Mouse (Mus musculus) MEL (cell line): ENCODE measurements around the gene Cntn1. TPM values are rescaled to one million over a fixed set of nuclear protein-coding genes. Genes with fewer than 3 reads are reported as not detected.

Experiments
- DNase-seq: peaks from one replicate; pipeline ENCODE4 v3.0.0; 2011; ENCODE audit warnings: low read depth, low spot score
- H3K27ac ChIP-seq: 2 replicates; pipeline ENCODE4 v1.5.1; 2012; ENCODE audit warnings: low read depth, mild to moderate bottlenecking, control low read depth, low read length, moderate library complexity; ENCODE audit not compliant: control insufficient read depth
- H3K27me3 ChIP-seq, 2 experiments: fragments of 150-350 bp in 1 of 2; sonication (generic) in 1 of 2; 2 replicates each; pipeline ENCODE4 v1.6.1; 2012; ENCODE audit warnings: low read length in 2 of 2, mild to moderate bottlenecking in 2 of 2, improper control_type of control experiment in 1 of 2, moderate library complexity in 1 of 2; ENCODE audit not compliant: insufficient read depth in 2 of 2, control insufficient read depth in 1 of 2
- H3K36me3 ChIP-seq, 2 experiments: 2 replicates each; pipeline ENCODE4 v1.6.1; 2012 to 2014; ENCODE audit warnings: low read length in 2 of 2, improper control_type of control experiment in 1 of 2, inconsistent platforms in 1 of 2, mild to moderate bottlenecking in 1 of 2; ENCODE audit not compliant: insufficient read depth in 2 of 2, control insufficient read depth in 1 of 2
- H3K4me1 ChIP-seq, 2 experiments: fragments of 150-350 bp in 1 of 2; sonication (generic) in 1 of 2; 2 replicates each; pipeline ENCODE4 v1.6.1; 2012; ENCODE audit warnings: low read length in 2 of 2, improper control_type of control experiment in 1 of 2, mild to moderate bottlenecking in 1 of 2; ENCODE audit not compliant: insufficient read depth in 2 of 2, control insufficient read depth in 1 of 2
- H3K4me3 ChIP-seq, 2 experiments: fragments of 150-350 bp in 1 of 2; sonication (generic) in 1 of 2; 2 replicates each; pipeline ENCODE4 v1.5.1; 2012; ENCODE audit warnings: low read depth in 2 of 2, low read length in 2 of 2, mild to moderate bottlenecking in 2 of 2, moderate library complexity in 2 of 2, control low read depth in 1 of 2, improper control_type of control experiment in 1 of 2; ENCODE audit not compliant: control insufficient read depth in 1 of 2, insufficient read depth in 1 of 2
- H3K79me2 ChIP-seq: 2 replicates; pipeline ENCODE4 v1.6.1; 2012; ENCODE audit warnings: mild to moderate bottlenecking, low read length, moderate library complexity; ENCODE audit not compliant: control insufficient read depth, poor library complexity, insufficient read depth
- H3K9ac ChIP-seq: 2 replicates; pipeline ENCODE4 v1.6.1; 2012; ENCODE audit warnings: low read depth, mild to moderate bottlenecking, control low read depth, low read length, moderate library complexity; ENCODE audit not compliant: control insufficient read depth, poor library complexity, severe bottlenecking
- H3K9me3 ChIP-seq: fragments of 150-350 bp; sonication (generic); replicated peaks from 2 replicates; pipeline ENCODE4 v1.6.1; 2012; ENCODE audit warnings: mild to moderate bottlenecking, low read length, improper control_type of control experiment, moderate library complexity; ENCODE audit not compliant: insufficient read depth
- BHLHE40 ChIP-seq: IDR thresholded peaks from 2 replicates; pipeline ENCODE4 v1.6.1; 2012; ENCODE audit warnings: low read depth, mild to moderate bottlenecking, inconsistent platforms, low read length, improper control_type of control experiment, borderline replicate concordance
- CHD2 ChIP-seq: IDR thresholded peaks from 2 replicates; pipeline ENCODE4 v1.6.1; 2011; ENCODE audit warnings: low read length, improper control_type of control experiment
- CTCF ChIP-seq, 3 experiments: IDR thresholded peaks in 2 of 3; conservative IDR thresholded peaks in 1 of 3; 2 replicates each; pipeline ENCODE4 v1.5.1; 2011 to 2012; ENCODE audit warnings: low read length in 3 of 3, low read depth in 2 of 3, mild to moderate bottlenecking in 2 of 3, improper control_type of control experiment in 1 of 3, inconsistent platforms in 1 of 3, mixed read lengths in 1 of 3, moderate library complexity in 1 of 3; ENCODE audit not compliant: control insufficient read depth in 1 of 3, insufficient read depth in 1 of 3, poor library complexity in 1 of 3, severe bottlenecking in 1 of 3
- E2F4 ChIP-seq: IDR thresholded peaks from 2 replicates; pipeline ENCODE4 v1.6.1; 2011; ENCODE audit warnings: low read depth, low read length, improper control_type of control experiment, borderline replicate concordance
- ETS1 ChIP-seq: IDR thresholded peaks from 2 replicates; pipeline ENCODE4 v1.6.1; 2012; ENCODE audit warnings: low read depth, mild to moderate bottlenecking, inconsistent platforms, low read length, improper control_type of control experiment, moderate library complexity
- GABPA ChIP-seq: IDR thresholded peaks from 2 replicates; pipeline ENCODE4 v1.6.1; 2012; ENCODE audit warnings: low read depth, mild to moderate bottlenecking, inconsistent platforms, low read length, improper control_type of control experiment, moderate library complexity
- GATA1 ChIP-seq: IDR thresholded peaks from 2 replicates; pipeline ENCODE4 v1.6.1; 2011; ENCODE audit warnings: low read depth, low read length, improper control_type of control experiment
- HCFC1 ChIP-seq: IDR thresholded peaks from 2 replicates; pipeline ENCODE4 v1.6.1; 2012; ENCODE audit warnings: low read depth, mild to moderate bottlenecking, inconsistent platforms, low read length, improper control_type of control experiment, moderate library complexity
- JUND ChIP-seq: IDR thresholded peaks from 2 replicates; pipeline ENCODE4 v1.6.1; 2011; ENCODE audit warnings: low read depth, mild to moderate bottlenecking, improper control_type of control experiment, low read length
- MAZ ChIP-seq: IDR thresholded peaks from 2 replicates; pipeline ENCODE4 v1.6.1; 2012; ENCODE audit warnings: low read depth, mild to moderate bottlenecking, inconsistent platforms, low read length, improper control_type of control experiment
- MXI1 ChIP-seq: IDR thresholded peaks from 2 replicates; pipeline ENCODE4 v1.6.1; 2011; ENCODE audit warnings: mild to moderate bottlenecking, low read depth, low read length, improper control_type of control experiment
- MYB ChIP-seq: IDR thresholded peaks from 2 replicates; pipeline ENCODE4 v1.6.1; 2011; ENCODE audit warnings: mild to moderate bottlenecking, low read depth, low read length, improper control_type of control experiment
- MYC ChIP-seq: IDR thresholded peaks from 2 replicates; pipeline ENCODE4 v1.6.1; 2011; ENCODE audit warnings: low read depth, mild to moderate bottlenecking, low read length, improper control_type of control experiment, moderate library complexity
- POLR2AphosphoS2 ChIP-seq: IDR thresholded peaks from 2 replicates; pipeline ENCODE4 v1.6.1; 2011; ENCODE audit warnings: low read length, improper control_type of control experiment
- POLR2AphosphoS5 ChIP-seq: IDR thresholded peaks from 2 replicates; pipeline ENCODE4 v1.6.1; 2012; ENCODE audit warnings: low read depth, borderline replicate concordance, mild to moderate bottlenecking, inconsistent platforms, low read length, moderate library complexity, mixed read lengths
- SIN3A ChIP-seq: IDR thresholded peaks from 2 replicates; pipeline ENCODE4 v1.6.1; 2012; ENCODE audit warnings: low read length, improper control_type of control experiment, inconsistent platforms
- SMC3 ChIP-seq: IDR thresholded peaks from 2 replicates; pipeline ENCODE4 v1.6.1; 2011; ENCODE audit warnings: low read depth, low read length, improper control_type of control experiment
- TAL1 ChIP-seq: IDR thresholded peaks from 2 replicates; pipeline ENCODE4 v1.6.1; 2012; ENCODE audit warnings: mild to moderate bottlenecking, inconsistent platforms, low read length, moderate library complexity, mixed read lengths
- TBP ChIP-seq: IDR thresholded peaks from 2 replicates; pipeline ENCODE4 v1.8.0; 2011; ENCODE audit warnings: low read depth, low read length, improper control_type of control experiment
- UBTF ChIP-seq: IDR thresholded peaks from 2 replicates; pipeline ENCODE4 v1.6.1; 2012; ENCODE audit warnings: low read depth, mild to moderate bottlenecking, inconsistent platforms, low read length, improper control_type of control experiment, moderate library complexity, borderline replicate concordance; ENCODE audit not compliant: insufficient read depth
- USF2 ChIP-seq, 2 experiments: IDR thresholded peaks; 2 replicates each; pipeline ENCODE4 v1.6.1; 2011 to 2012; ENCODE audit warnings: improper control_type of control experiment in 2 of 2, low read length in 2 of 2, borderline replicate concordance in 1 of 2, inconsistent platforms in 1 of 2, low read depth in 1 of 2, mild to moderate bottlenecking in 1 of 2; ENCODE audit not compliant: insufficient read depth in 1 of 2
- ZKSCAN1 ChIP-seq: IDR thresholded peaks from 2 replicates; pipeline ENCODE4 v1.6.1; 2012; ENCODE audit warnings: low read depth, mild to moderate bottlenecking, inconsistent platforms, low read length, improper control_type of control experiment, moderate library complexity
- ZMIZ1 ChIP-seq: IDR thresholded peaks from 2 replicates; pipeline ENCODE4 v1.6.1; 2012; ENCODE audit warnings: low read depth, mild to moderate bottlenecking, inconsistent platforms, low read length, improper control_type of control experiment, moderate library complexity
- polyA plus RNA-seq, 2 experiments: library from polyadenylated mRNA; stranded (reverse) in 1 of 2; unstranded in 1 of 2; fragments of >175 nt in 1 of 2; fragments of >200 nt in 1 of 2; gene quantifications; 2 replicates each; pipeline versions ENCODE4 v1.2.1 to v1.2.4; 2012; ENCODE audit warnings: low replicate concordance in 2 of 2, low read depth in 1 of 2; ENCODE audit not compliant: insufficient read length in 2 of 2, insufficient read depth in 1 of 2, missing spikeins in 1 of 2
- total RNA-seq: library from RNA; depleted of rRNA; stranded (reverse); fragments of 300-350 nt; gene quantifications from 2 replicates; pipeline ENCODE4 v1.2.3, GENCODE M21; 2012

Cntn1 gene
- total and polyA plus RNA-seq, 3 experiments = not detected

DNA sequence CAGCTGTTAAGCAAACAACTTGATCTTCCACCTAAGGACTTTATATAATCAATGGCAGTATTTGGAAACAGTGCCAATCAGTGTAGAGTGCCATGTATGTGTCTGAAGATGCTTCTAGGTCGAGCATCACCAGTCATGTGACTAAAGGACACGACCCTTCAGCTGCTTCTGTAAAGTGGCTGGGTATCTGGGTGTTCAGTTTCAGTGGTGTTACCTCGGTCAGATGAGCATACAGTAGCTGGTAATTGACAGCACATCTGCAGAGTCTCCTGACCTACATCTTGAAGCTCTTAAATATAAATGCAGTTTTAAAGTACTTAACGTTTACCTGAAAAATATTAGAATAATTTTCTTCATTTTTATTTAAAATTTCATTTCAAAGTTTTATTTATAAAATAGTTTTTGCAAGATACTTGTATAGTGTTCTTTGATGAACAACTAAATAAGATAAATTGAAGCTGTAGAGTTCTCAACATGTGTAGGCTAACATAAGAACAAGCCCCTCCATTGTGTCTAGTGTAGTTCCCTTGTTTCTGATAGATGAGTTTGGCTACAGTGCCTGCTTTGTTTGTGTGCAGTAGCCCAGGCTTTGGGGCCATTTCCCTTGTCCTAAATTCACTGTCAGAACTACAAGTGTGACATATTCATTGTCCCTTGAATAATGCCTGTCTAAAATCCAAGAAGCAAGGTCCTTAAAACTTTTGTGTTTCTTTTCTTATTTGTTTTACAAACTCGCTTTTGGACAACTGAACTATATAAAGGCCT, 48.6 kb downstream of the Cntn1 start:
- H3K27ac ChIP-seq = no peak overlapping the region
- H3K4me1 ChIP-seq = no peaks in the 10 kb centered on the region
- no peak overlapping the region for H3K9ac ChIP-seq
- TF ChIP-seq SIN3A = no peak
- no peak for TF ChIP-seq MYC
- TF ChIP-seq E2F4 = no peak
- no peak for TF ChIP-seq HCFC1
- TF ChIP-seq CTCF (IDR thresholded peaks at IDR 0.05 in 2 of 3, conservative IDR thresholded peaks at IDR 0.05 in 1 of 3; ENCODE audit: control insufficient read depth in 1 of 3, insufficient read depth in 1 of 3, low read depth in 2 of 3, low read length in 3 of 3, poor library complexity in 1 of 3, severe bottlenecking in 1 of 3) = no peak
- TF ChIP-seq SMC3 = no peak
- no peak for TF ChIP-seq GABPA
- TF ChIP-seq POLR2AphosphoS5 = no peak
- no peak for TF ChIP-seq ETS1
- TF ChIP-seq UBTF = no peak
- no peak overlapping the region for H3K4me3 ChIP-seq
- H3K36me3 ChIP-seq = no peaks in the 10 kb centered on the region
- no peaks in the 10 kb centered on the region for H3K9me3 ChIP-seq
- no peaks in the 10 kb centered on the region for H3K79me2 ChIP-seq
- no peaks in the 10 kb centered on the region for H3K27me3 ChIP-seq
- DNase-seq = no peak

DNA sequence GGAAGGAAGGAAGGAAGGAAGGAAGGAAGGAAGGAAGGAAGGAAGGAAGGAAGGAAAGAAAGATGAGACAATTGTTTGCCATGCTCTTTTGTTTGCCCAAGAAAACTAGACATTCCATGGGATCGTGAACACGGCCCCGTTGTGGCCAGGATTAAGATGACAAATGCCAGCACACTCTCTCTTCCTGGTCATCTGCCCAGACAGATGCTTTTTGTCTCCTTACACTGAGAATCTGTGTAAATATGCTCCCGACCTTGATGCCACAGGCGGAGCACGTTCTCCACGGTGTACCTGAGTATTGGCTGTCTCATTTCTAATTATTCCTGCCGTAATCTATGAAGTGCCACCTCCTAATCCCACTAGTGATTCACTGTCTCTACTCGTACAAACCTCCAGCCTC, 51.0 kb downstream of the Cntn1 start:
- no peaks in the 10 kb centered on the region for H3K79me2 ChIP-seq
- DNase-seq = no peak
- no peaks in the 10 kb centered on the region for H3K4me1 ChIP-seq
- H3K27me3 ChIP-seq = no peaks in the 10 kb centered on the region
- TF ChIP-seq CHD2 (no peak), MXI1 (no peak), MAZ (no peak), E2F4 (no peak), USF2 (IDR thresholded peaks at IDR 0.05; ENCODE audit: borderline replicate concordance in 1 of 2, insufficient read depth in 1 of 2, low read depth in 1 of 2, low read length in 2 of 2) (no peak), TBP (no peak), TAL1 (no peak), JUND (no peak), ZKSCAN1 (no peak), ZMIZ1 (no peak), MYB (no peak), SIN3A (no peak), POLR2AphosphoS2 (no peak), GATA1 (no peak), BHLHE40 (no peak)
- TF ChIP-seq, all 39 proteins: peak for 0
- H3K4me3 ChIP-seq = no peak overlapping the region
- H3K36me3 ChIP-seq = no peaks in the 10 kb centered on the region
- H3K27ac ChIP-seq = no peak overlapping the region
- no peak overlapping the region for H3K9ac ChIP-seq
- H3K9me3 ChIP-seq = no peaks in the 10 kb centered on the region
